7 mouse cellular contexts compared by ENCODE assay signal in the genomic region with DNA sequence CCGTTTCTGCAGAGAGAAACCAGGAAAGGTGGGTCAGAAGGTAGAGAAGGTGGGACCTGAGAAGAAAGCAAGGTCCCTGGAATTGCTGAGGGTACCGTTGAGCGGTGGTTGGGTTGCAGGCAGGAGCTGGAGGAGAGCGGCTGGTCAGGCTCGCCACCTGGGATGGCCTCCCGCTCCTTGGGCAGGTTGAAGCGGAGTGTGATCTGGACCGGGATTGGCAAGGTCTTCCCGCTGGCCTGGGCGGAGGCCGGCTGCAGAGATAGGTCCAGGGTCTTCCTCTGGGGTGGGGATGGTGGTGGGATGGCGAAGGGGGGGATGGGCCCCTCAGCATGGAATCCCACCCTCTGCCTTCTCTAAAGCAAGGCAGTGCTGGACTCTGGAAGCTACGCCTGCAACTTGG. TPM values are rescaled to one million over a fixed set of nuclear protein-coding genes. Genes with fewer than 3 reads are reported as not detected.
DNase-seq lines count a peak whose midpoint lies in the region; ATAC-seq lines count a peak whose summit lies in the region.

No protein-coding gene starts in this region.

- WGBS in lung, embryonic 16.5 days: 93% methylated on average over 13 of the region's 13 CpGs
- WGBS in forebrain, embryonic 14.5 days: 97% methylated on average over 13 of the region's 13 CpGs
- WGBS in limb, embryonic 12.5 days: 97% methylated on average over 13 of the region's 13 CpGs
- 92% methylated on average over 13 of the region's 13 CpGs for WGBS in stomach, embryonic 15.5 days

- H3K4me2 ChIP-seq in lung, embryonic 16.5 days (ENCODE audit: low read depth, low read length): peak overlapping the region; percentile 72
- peak overlapping the region; percentile 68 for H3K4me2 ChIP-seq in forebrain, embryonic 14.5 days (ENCODE audit: low read length)
- H3K4me2 ChIP-seq in limb, embryonic 12.5 days: peak overlapping the region; percentile 69
- H3K4me2 ChIP-seq in stomach, embryonic 15.5 days: peak overlapping the region; percentile 82

- peak overlapping the region; percentile 60 for H3K4me3 ChIP-seq in lung, embryonic 16.5 days (ENCODE audit: low read length)
- H3K4me3 ChIP-seq in forebrain, embryonic 14.5 days (ENCODE audit: low read depth, low read length): peak overlapping the region; percentile 47; the same call in 1 of the 2 replicates
- H3K4me3 ChIP-seq in limb, embryonic 12.5 days (replicated peaks): peak overlapping the region; percentile 65
- H3K4me3 ChIP-seq in stomach, embryonic 15.5 days (replicated peaks): peak overlapping the region; percentile 79

- no peak for DNase-seq in lung, postnatal 36 days
- no peak for DNase-seq in forebrain, embryonic 14.5 days (ENCODE audit: low spot score)
- no peak for DNase-seq in frontal cortex, postnatal 36 days (ENCODE audit: low spot score in 2 of 2)
- no peak for DNase-seq in B cell, adult 2 months

- peaks cover 32% of the 10 kb centered on the region for H3K36me3 ChIP-seq in lung, embryonic 16.5 days (ENCODE audit: control insufficient read depth, insufficient read depth, low read length)
- H3K36me3 ChIP-seq in forebrain, embryonic 14.5 days (ENCODE audit: control insufficient read depth, insufficient read depth, low read length): peaks cover 51% of the 10 kb centered on the region
- H3K36me3 ChIP-seq in limb, embryonic 12.5 days: peaks cover 54% of the 10 kb centered on the region
- H3K36me3 ChIP-seq in stomach, embryonic 15.5 days: peaks cover 47% of the 10 kb centered on the region

- peaks cover 13% of the 10 kb centered on the region for H3K4me1 ChIP-seq in lung, embryonic 16.5 days (replicated peaks; ENCODE audit: control insufficient read depth, insufficient read depth, low read length)
- peaks cover 9% of the 10 kb centered on the region for H3K4me1 ChIP-seq in forebrain, embryonic 14.5 days (ENCODE audit: control insufficient read depth, insufficient read depth, low read length)
- H3K4me1 ChIP-seq in limb, embryonic 12.5 days (replicated peaks): peaks cover 19% of the 10 kb centered on the region
- peaks cover 21% of the 10 kb centered on the region for H3K4me1 ChIP-seq in stomach, embryonic 15.5 days

- no peak overlapping the region for H3K27ac ChIP-seq in lung, embryonic 16.5 days (ENCODE audit: low read length)
- no peak overlapping the region for H3K27ac ChIP-seq in forebrain, embryonic 14.5 days (ENCODE audit: low read depth, low read length)
- H3K27ac ChIP-seq in limb, embryonic 12.5 days: peak overlapping the region; percentile 98
- H3K27ac ChIP-seq in stomach, embryonic 15.5 days: no peak overlapping the region

- peak overlapping the region; percentile 76 for H3K9ac ChIP-seq in lung, embryonic 16.5 days (ENCODE audit: low read length)
- peak overlapping the region; percentile 65; the same call in 1 of the 2 replicates for H3K9ac ChIP-seq in forebrain, embryonic 14.5 days (ENCODE audit: low read length)
- peak overlapping the region; percentile 79 for H3K9ac ChIP-seq in limb, embryonic 12.5 days (replicated peaks)
- no peak overlapping the region for H3K9ac ChIP-seq in stomach, embryonic 15.5 days

- no peaks in the 10 kb centered on the region for H3K27me3 ChIP-seq in lung, embryonic 16.5 days (ENCODE audit: control insufficient read depth, insufficient read depth, low read depth, low read length)
- no peaks in the 10 kb centered on the region for H3K27me3 ChIP-seq in forebrain, embryonic 14.5 days (replicated peaks; ENCODE audit: control insufficient read depth, insufficient read depth, low read length)
- H3K27me3 ChIP-seq in limb, embryonic 12.5 days: no peaks in the 10 kb centered on the region
- no peaks in the 10 kb centered on the region for H3K27me3 ChIP-seq in stomach, embryonic 15.5 days (replicated peaks)

- H3K9me3 ChIP-seq in lung, embryonic 16.5 days (ENCODE audit: control insufficient read depth, low read length): no peaks in the 10 kb centered on the region
- no peaks in the 10 kb centered on the region for H3K9me3 ChIP-seq in forebrain, embryonic 14.5 days (replicated peaks; ENCODE audit: control insufficient read depth, low read length)
- H3K9me3 ChIP-seq in limb, embryonic 12.5 days: no peaks in the 10 kb centered on the region
- no peaks in the 10 kb centered on the region for H3K9me3 ChIP-seq in stomach, embryonic 15.5 days

- ATAC-seq in lung, embryonic 16.5 days (ENCODE audit: low read depth): no peak
- no peak for ATAC-seq in forebrain, embryonic 14.5 days
- ATAC-seq in limb, embryonic 12.5 days (ENCODE audit: insufficient number of reproducible peaks, insufficient read depth, low FRiP score, low TSS enrichment, low read depth): no peak
- no peak for ATAC-seq in stomach, embryonic 15.5 days (ENCODE audit: insufficient read depth, low FRiP score, low read depth)

RNA-seq across cellular contexts. Expression of a gene that starts 1.3 kb away (rescaled TPM):
- polyA plus RNA-seq in lung, embryonic 16.5 days (2015; fragmentation: Nextera tagmentation; extraction: Ambion mirVana): 55.1 and 57.3 TPM in 2 replicates
- polyA plus RNA-seq in forebrain, embryonic 14.5 days (2014; fragmentation: Nextera tagmentation; extraction: Ambion mirVana): 43.7 and 49.7 TPM in 2 replicates
- polyA plus RNA-seq in limb, embryonic 12.5 days (2016; fragmentation: Nextera tagmentation; extraction: Ambion mirVana): 56.3 and 60.1 TPM in 2 replicates
- polyA plus RNA-seq in stomach, embryonic 15.5 days (2015; fragmentation: Nextera tagmentation; extraction: Ambion mirVana): 42.2 and 49.1 TPM in 2 replicates

RNA-seq across cellular contexts. Expression of a gene that starts 7.0 kb away (rescaled TPM):
- 131 and 159 TPM in 2 replicates for polyA plus RNA-seq in lung, embryonic 16.5 days (2015; fragmentation: Nextera tagmentation; extraction: Ambion mirVana)
- polyA plus RNA-seq in forebrain, embryonic 14.5 days (2014; fragmentation: Nextera tagmentation; extraction: Ambion mirVana): 85.7 and 95.8 TPM in 2 replicates
- polyA plus RNA-seq in limb, embryonic 12.5 days (2016; fragmentation: Nextera tagmentation; extraction: Ambion mirVana): 171 and 193 TPM in 2 replicates
- 124 and 144 TPM in 2 replicates for polyA plus RNA-seq in stomach, embryonic 15.5 days (2015; fragmentation: Nextera tagmentation; extraction: Ambion mirVana)

RNA-seq across cellular contexts. Expression of a gene that starts 28.6 kb away (rescaled TPM):
- 55.5 and 62.1 TPM in 2 replicates for polyA plus RNA-seq in lung, embryonic 16.5 days (2015; fragmentation: Nextera tagmentation; extraction: Ambion mirVana)
- 29.8 and 35.8 TPM in 2 replicates for polyA plus RNA-seq in forebrain, embryonic 14.5 days (2014; fragmentation: Nextera tagmentation; extraction: Ambion mirVana)
- 44.7 and 45.9 TPM in 2 replicates for polyA plus RNA-seq in limb, embryonic 12.5 days (2016; fragmentation: Nextera tagmentation; extraction: Ambion mirVana)
- 43.5 and 46.0 TPM in 2 replicates for polyA plus RNA-seq in stomach, embryonic 15.5 days (2015; fragmentation: Nextera tagmentation; extraction: Ambion mirVana)

RNA-seq across cellular contexts. Expression of a gene that starts 40.9 kb away (rescaled TPM):
- 6.1 and 7.0 TPM in 2 replicates for polyA plus RNA-seq in lung, embryonic 16.5 days (2015; fragmentation: Nextera tagmentation; extraction: Ambion mirVana)
- polyA plus RNA-seq in forebrain, embryonic 14.5 days (2014; fragmentation: Nextera tagmentation; extraction: Ambion mirVana): 1.5 and 1.6 TPM in 2 replicates
- polyA plus RNA-seq in limb, embryonic 12.5 days (2016; fragmentation: Nextera tagmentation; extraction: Ambion mirVana): 1.8 TPM in 2 replicates
- polyA plus RNA-seq in stomach, embryonic 15.5 days (2015; fragmentation: Nextera tagmentation; extraction: Ambion mirVana): 7.1 and 8.3 TPM in 2 replicates

RNA-seq across cellular contexts. Expression of a gene that starts 48.3 kb away (rescaled TPM):
- 2.6 and 3.7 TPM in 2 replicates for polyA plus RNA-seq in lung, embryonic 16.5 days (2015; fragmentation: Nextera tagmentation; extraction: Ambion mirVana)
- polyA plus RNA-seq in forebrain, embryonic 14.5 days (2014; fragmentation: Nextera tagmentation; extraction: Ambion mirVana): 0.16 TPM in 1 of 2 replicates, not detected in the other
- 1.2 TPM in 2 replicates for polyA plus RNA-seq in limb, embryonic 12.5 days (2016; fragmentation: Nextera tagmentation; extraction: Ambion mirVana)
- polyA plus RNA-seq in stomach, embryonic 15.5 days (2015; fragmentation: Nextera tagmentation; extraction: Ambion mirVana): 14.6 and 17.8 TPM in 2 replicates
